Mouse (Mus musculus): ENCODE measurements around the gene Uncx. TPM values are rescaled to one million over a fixed set of nuclear protein-coding genes. Genes with fewer than 3 reads are reported as not detected.

Gene Uncx
- polyA plus RNA-seq, 1 experiment: not detected

DNA sequence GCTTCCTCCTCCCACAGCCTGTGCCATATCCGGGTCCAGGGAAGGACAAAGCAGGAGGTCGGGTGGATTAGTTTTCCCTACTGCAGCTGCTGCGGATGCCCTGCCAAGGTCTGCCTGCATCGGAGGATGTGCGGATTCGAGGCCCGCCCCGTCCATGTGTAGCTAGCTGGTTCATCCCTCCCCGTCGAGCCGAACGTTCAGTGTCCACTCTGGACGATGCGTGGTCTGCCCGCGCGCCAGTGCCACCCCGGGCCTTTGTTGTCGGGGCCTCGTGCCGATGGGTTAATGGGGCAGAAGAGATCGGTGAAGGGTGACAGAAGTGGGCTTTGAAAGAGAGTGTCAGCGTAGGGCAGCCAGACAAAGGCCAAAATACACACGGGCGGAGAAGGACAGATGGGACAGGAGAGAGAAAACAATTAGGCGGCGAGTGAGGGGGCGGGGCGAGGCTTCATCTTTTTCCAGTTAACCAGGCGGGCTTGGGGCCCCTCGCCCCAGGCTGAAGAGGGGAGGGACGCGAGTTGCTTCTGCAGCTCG, 7.8 kb upstream of the Uncx start:
- WGBS: 4% methylated on average over 34 of the region's 34 CpGs
- Histone ChIP-seq H3K4me1 (ENCODE audit: control insufficient read depth, insufficient read depth, insufficient read length, low read length) (peaks cover 4% of the 10 kb centered on the region; the same call in 1 of the 2 replicates), H3K36me3 (ENCODE audit: control insufficient read depth, insufficient read depth, low read length) (no peaks in the 10 kb centered on the region), H3K27me3 (ENCODE audit: control insufficient read depth, insufficient read depth, low read length) (peaks cover 52% of the 10 kb centered on the region), H3K4me3 (ENCODE audit: low read depth, low read length) (no peak overlapping the region), H3K27ac (ENCODE audit: insufficient read depth, low read depth, low read length) (no peak overlapping the region)
- TF ChIP-seq POLR2A (IDR thresholded peaks at IDR 0.05; ENCODE audit: low read depth, low read length): no peak
- TF ChIP-seq CTCF (IDR thresholded peaks at IDR 0.05; ENCODE audit: extremely low read depth, insufficient read length, insufficient replicate concordance, low read depth, low read length): no peak

- WGBS: 4% methylated on average over 26 of the region's 26 CpGs
- no peaks in the 10 kb centered on the region for H3K36me3 ChIP-seq (ENCODE audit: control insufficient read depth, insufficient read depth, low read length)
- peak; percentile 94 for TF ChIP-seq CTCF (IDR thresholded peaks at IDR 0.05; ENCODE audit: extremely low read depth, insufficient read length, insufficient replicate concordance, low read depth, low read length)
- no peak for TF ChIP-seq POLR2A (IDR thresholded peaks at IDR 0.05; ENCODE audit: low read depth, low read length)
- peaks cover 4% of the 10 kb centered on the region; the same call in 1 of the 2 replicates for H3K4me1 ChIP-seq (ENCODE audit: control insufficient read depth, insufficient read depth, insufficient read length, low read length)
- no peak overlapping the region for H3K4me3 ChIP-seq (ENCODE audit: low read depth, low read length)
- peaks cover 59% of the 10 kb centered on the region for H3K27me3 ChIP-seq (ENCODE audit: control insufficient read depth, insufficient read depth, low read length)
- no peak overlapping the region for H3K27ac ChIP-seq (ENCODE audit: insufficient read depth, low read depth, low read length)
Measured at GRCm38 (mm10) chr5:139536211-139536910, 6.9 kb upstream of the Uncx start.

- Histone ChIP-seq H3K27me3 (ENCODE audit: control insufficient read depth, insufficient read depth, low read length) (peaks cover 67% of the 10 kb centered on the region), H3K27ac (ENCODE audit: insufficient read depth, low read depth, low read length) (no peak overlapping the region), H3K36me3 (ENCODE audit: control insufficient read depth, insufficient read depth, low read length) (no peaks in the 10 kb centered on the region), H3K4me1 (ENCODE audit: control insufficient read depth, insufficient read depth, insufficient read length, low read length) (peaks cover 4% of the 10 kb centered on the region; the same call in 1 of the 2 replicates), H3K4me3 (ENCODE audit: low read depth, low read length) (no peak overlapping the region)
- 12% methylated on average over 18 of the region's 18 CpGs for WGBS
- TF ChIP-seq POLR2A (IDR thresholded peaks at IDR 0.05; ENCODE audit: low read depth, low read length) (no peak), CTCF (IDR thresholded peaks at IDR 0.05; ENCODE audit: extremely low read depth, insufficient read length, insufficient replicate concordance, low read depth, low read length) (no peak)
Measured at GRCm38 (mm10) chr5:139536911-139537738, 6.2 kb upstream of the Uncx start.

DNA sequence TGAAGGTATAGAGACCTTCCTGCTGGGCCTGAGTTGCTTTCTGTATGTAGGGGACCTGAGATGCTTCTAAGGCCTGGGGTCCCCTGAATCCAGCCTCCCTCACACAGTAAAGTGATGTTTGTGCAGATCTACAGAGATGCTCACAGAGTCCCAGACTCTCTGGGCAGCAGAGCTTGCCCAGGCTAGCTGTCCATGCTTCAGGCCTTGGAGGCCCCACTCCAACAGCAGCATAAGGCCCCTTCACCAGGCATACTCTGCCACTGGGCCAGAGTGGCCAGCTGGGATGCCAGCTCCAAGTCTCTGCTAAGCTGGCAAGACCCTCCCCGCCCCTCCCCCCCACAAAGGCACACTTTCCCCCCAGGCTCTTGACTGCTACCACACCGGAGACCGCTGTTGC, 5.6 kb upstream of the Uncx start:
- WGBS: 27% methylated on average over 3 of the region's 3 CpGs
- peaks cover 71% of the 10 kb centered on the region for H3K27me3 ChIP-seq (ENCODE audit: control insufficient read depth, insufficient read depth, low read length)

DNA sequence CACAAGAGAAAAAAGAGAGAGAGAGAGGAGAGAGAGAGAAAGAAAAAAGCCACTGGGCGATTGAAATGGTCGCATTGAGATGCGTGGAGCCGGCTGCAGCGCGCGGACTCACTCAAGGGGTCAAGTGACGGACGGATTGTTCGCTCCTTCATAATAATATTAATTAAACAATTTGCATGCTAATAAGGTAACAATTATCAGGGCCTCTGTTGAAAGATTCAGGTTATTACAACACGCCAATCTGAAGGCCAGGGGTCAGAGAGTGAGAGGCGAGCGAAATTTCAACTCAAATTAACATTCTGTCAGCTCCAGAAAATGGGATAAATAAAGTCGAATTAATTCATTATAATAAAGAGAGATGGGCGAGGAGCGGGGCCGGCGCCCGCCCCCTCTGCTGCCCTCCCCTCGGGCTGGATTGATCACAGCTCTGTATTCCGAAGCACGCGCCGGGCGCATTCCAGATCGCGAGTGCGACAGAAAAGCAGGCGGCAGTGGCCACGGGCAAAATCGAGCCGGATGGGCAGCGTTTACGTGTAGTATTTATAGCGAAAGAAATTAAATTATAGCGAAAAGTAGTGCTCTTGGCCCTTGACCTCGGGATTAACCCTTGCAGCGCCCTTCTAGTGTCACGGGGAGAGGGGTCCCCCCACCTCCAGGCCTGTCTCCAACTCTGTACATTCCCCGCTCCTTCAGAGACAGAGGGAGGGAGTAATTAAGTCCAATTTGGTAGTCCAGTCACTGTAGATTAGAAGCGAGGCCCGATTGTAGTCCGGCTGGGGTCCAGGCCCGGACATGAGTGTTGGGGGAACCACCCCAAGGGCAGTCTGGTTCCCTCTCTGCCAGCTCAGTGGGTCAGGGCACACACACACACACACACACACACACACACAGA, 1.9 kb upstream of the Uncx start:
- WGBS: 7% methylated on average over 44 of the region's 44 CpGs
- no peak for TF ChIP-seq POLR2A (IDR thresholded peaks at IDR 0.05; ENCODE audit: low read depth, low read length)
- no peak for TF ChIP-seq CTCF (IDR thresholded peaks at IDR 0.05; ENCODE audit: extremely low read depth, insufficient read length, insufficient replicate concordance, low read depth, low read length)
- Histone ChIP-seq H3K27ac (ENCODE audit: insufficient read depth, low read depth, low read length) (no peak overlapping the region), H3K4me1 (ENCODE audit: control insufficient read depth, insufficient read depth, insufficient read length, low read length) (peaks cover 7% of the 10 kb centered on the region; the same call in 1 of the 2 replicates), H3K4me3 (ENCODE audit: low read depth, low read length) (no peak overlapping the region), H3K36me3 (ENCODE audit: control insufficient read depth, insufficient read depth, low read length) (no peaks in the 10 kb centered on the region), H3K27me3 (ENCODE audit: control insufficient read depth, insufficient read depth, low read length) (peaks cover 82% of the 10 kb centered on the region)

More for the DNA sequence above, 5.6 kb upstream of the Uncx start:
- H3K4me3 ChIP-seq (ENCODE audit: low read depth, low read length): no peak overlapping the region
- TF ChIP-seq POLR2A (IDR thresholded peaks at IDR 0.05; ENCODE audit: low read depth, low read length): no peak
- TF ChIP-seq CTCF (IDR thresholded peaks at IDR 0.05; ENCODE audit: extremely low read depth, insufficient read length, insufficient replicate concordance, low read depth, low read length): no peak
- no peaks in the 10 kb centered on the region for H3K36me3 ChIP-seq (ENCODE audit: control insufficient read depth, insufficient read depth, low read length)
- H3K4me1 ChIP-seq (ENCODE audit: control insufficient read depth, insufficient read depth, insufficient read length, low read length): peaks cover 4% of the 10 kb centered on the region; the same call in 1 of the 2 replicates
- no peak overlapping the region for H3K27ac ChIP-seq (ENCODE audit: insufficient read depth, low read depth, low read length)

- TF ChIP-seq CTCF (IDR thresholded peaks at IDR 0.05; ENCODE audit: extremely low read depth, insufficient read length, insufficient replicate concordance, low read depth, low read length) (no peak), POLR2A (IDR thresholded peaks at IDR 0.05; ENCODE audit: low read depth, low read length) (no peak)
- Histone ChIP-seq H3K27me3 (ENCODE audit: control insufficient read depth, insufficient read depth, low read length) (peaks cover 83% of the 10 kb centered on the region), H3K27ac (ENCODE audit: insufficient read depth, low read depth, low read length) (no peak overlapping the region), H3K4me3 (ENCODE audit: low read depth, low read length) (no peak overlapping the region), H3K36me3 (ENCODE audit: control insufficient read depth, insufficient read depth, low read length) (no peaks in the 10 kb centered on the region), H3K4me1 (ENCODE audit: control insufficient read depth, insufficient read depth, insufficient read length, low read length) (peaks cover 7% of the 10 kb centered on the region; the same call in 1 of the 2 replicates)
- 5% methylated on average over 1 of the region's 1 CpGs for WGBS
Measured at GRCm38 (mm10) chr5:139542043-139542365, 1.3 kb upstream of the Uncx start.

Data from small intestine, adult 2 months (tissue).